Mouse (Mus musculus) forebrain, embryonic 10.5 days (tissue): ENCODE results near the gene Trabd. TPM values are rescaled to one million over a fixed set of nuclear protein-coding genes. Genes with fewer than 3 reads are reported as not detected.

ENCODE experiments used
- DNase-seq: peaks from one replicate; pipeline ENCODE4 v3.0.0-alpha.2; 2017; ENCODE audit warnings: low spot score; ENCODE audit errors: extremely low spot score
- H3K27ac ChIP-seq: fragments of 300-500 bp; sonication (generic); 2 replicates; pipeline ENCODE4 v1.5.1; 2016; ENCODE audit warnings: mild to moderate bottlenecking
- H3K27me3 ChIP-seq: fragments of 300-500 bp; sonication (generic); 2 replicates; pipeline ENCODE4 v1.6.1; 2016; ENCODE audit warnings: mild to moderate bottlenecking; ENCODE audit not compliant: poor library complexity, severe bottlenecking
- H3K36me3 ChIP-seq: fragments of 300-500 bp; sonication (generic); replicated peaks from 2 replicates; pipeline ENCODE4 v1.6.1; 2016; ENCODE audit warnings: mild to moderate bottlenecking, moderate library complexity
- H3K4me1 ChIP-seq: fragments of 300-500 bp; sonication (generic); 2 replicates; pipeline ENCODE4 v1.6.1; 2016
- H3K4me3 ChIP-seq: fragments of 300-500 bp; sonication (generic); 2 replicates; pipeline ENCODE4 v1.5.1; 2016; ENCODE audit warnings: mild to moderate bottlenecking, moderate library complexity
- H3K9me3 ChIP-seq: fragments of 300-500 bp; sonication (generic); 2 replicates; pipeline ENCODE4 v1.6.1; 2016; ENCODE audit warnings: mild to moderate bottlenecking, moderate library complexity
- WGBS: fragments of 180-500 bp; shearing (Covaris S2); methylation state at CpG from one replicate; pipeline ENCODE4 v1.1.7; 2016; 5-methylcytosine and 5-hydroxymethylcytosine counted together
- polyA plus RNA-seq: library from polyadenylated mRNA; unstranded; fragments of >200 nt; fragmentation: Nextera tagmentation; extraction: Ambion mirVana; gene quantifications from 2 replicates; pipeline ENCODE4 v1.2.1, GENCODE M21; 2016

Trabd gene
- polyA plus RNA-seq, 1 experiment from 2014 or later = 53.4 TPM

- peak within 1 kb of the TSS; percentile 96 for H3K4me3 ChIP-seq
- WGBS = 2% methylated on average over 38 of the region's 38 CpGs
- peaks cover 26% of the 10 kb centered on the region for H3K4me1 ChIP-seq
- peak within 1 kb of the TSS; percentile 90 for H3K27ac ChIP-seq
- H3K36me3 ChIP-seq = peaks cover 51% of the 10 kb centered on the region
- H3K9me3 ChIP-seq = no peaks in the 10 kb centered on the region
- peak; percentile 89 for DNase-seq
- H3K27me3 ChIP-seq = no peaks in the 10 kb centered on the region
Observed at GRCm38 (mm10) chr15:89088607-89089247, 13.8 kb downstream of the Trabd start, which contains the start of gene Selenoo. Gene Selenoo, plus strand, starts transcription at chr15:89089084.

DNA sequence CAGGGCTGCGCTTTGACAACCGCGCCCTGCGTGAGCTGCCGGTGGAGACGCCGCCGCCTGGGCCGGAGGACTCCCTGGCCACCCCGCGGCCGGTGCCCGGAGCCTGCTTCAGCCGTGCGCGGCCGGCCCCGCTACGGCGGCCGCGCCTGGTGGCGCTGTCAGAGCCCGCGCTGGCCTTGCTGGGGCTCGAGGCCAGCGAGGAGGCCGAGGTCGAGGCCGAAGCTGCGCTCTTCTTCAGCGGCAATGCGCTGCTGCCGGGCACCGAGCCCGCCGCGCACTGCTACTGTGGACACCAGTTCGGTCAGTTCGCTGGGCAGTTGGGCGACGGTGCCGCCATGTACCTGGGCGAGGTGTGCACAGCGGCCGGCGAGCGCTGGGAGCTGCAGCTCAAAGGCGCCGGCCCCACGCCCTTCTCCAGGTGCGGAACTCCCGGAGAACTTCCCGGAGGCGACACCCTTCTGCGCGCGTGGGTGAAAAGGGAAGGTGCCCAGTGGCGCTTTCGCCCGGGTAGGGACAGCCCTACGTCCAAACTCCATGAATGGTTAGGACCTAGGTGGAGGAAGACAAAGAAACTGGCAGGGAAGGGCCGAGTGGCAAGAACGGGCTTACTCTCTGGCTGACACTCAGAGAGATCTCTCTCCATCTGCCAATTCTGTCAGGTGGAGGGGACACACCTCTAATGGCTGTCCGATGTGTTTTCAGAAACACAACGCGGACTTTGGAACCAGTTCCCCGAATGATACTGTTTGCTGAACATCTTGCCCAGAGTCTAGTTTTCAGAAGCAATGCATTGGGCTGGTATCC, 14.5 kb downstream of the Trabd start:
- Histone ChIP-seq H3K27me3 (no peaks in the 10 kb centered on the region), H3K9me3 (no peaks in the 10 kb centered on the region), H3K4me1 (peaks cover 26% of the 10 kb centered on the region), H3K36me3 (peaks cover 51% of the 10 kb centered on the region), H3K27ac (peak overlapping the region; percentile 90), H3K4me3 (peak overlapping the region; percentile 96)
- DNase-seq = no peak
- 4% methylated on average over 68 of the region's 68 CpGs for WGBS

GRCm38 (mm10) chr15:89090662-89091061, 15.7 kb downstream of the Trabd start:
- peaks cover 51% of the 10 kb centered on the region for H3K36me3 ChIP-seq
- 92% methylated on average over 4 of the region's 4 CpGs for WGBS
- peak overlapping the region; percentile 96; the same call in 1 of the 2 replicates for H3K4me3 ChIP-seq
- peaks cover 26% of the 10 kb centered on the region for H3K4me1 ChIP-seq
- H3K27me3 ChIP-seq = no peaks in the 10 kb centered on the region
- no peak for DNase-seq
- no peaks in the 10 kb centered on the region for H3K9me3 ChIP-seq
- H3K27ac ChIP-seq = no peak overlapping the region

DNA sequence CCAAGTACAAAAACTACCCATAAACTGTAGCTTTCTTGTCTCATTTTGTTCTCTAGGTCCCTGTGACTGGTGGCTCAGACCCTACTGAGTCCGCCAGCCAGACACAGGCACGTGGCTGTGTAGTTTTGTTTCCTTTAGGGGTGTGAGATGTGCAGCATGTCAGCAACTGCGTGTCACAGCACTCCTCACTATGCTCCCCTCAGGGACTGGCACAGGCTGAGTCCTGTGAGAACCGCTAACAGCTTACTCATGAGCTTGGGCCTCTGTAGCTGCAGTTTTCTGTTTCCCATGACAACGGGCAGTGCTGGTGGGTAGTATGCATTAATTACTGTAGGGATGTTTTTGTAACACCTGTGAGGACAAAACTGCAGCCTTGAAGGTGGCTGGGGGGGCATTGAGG, 17.3 kb downstream of the Trabd start:
- Histone ChIP-seq H3K9me3 (no peaks in the 10 kb centered on the region), H3K27me3 (no peaks in the 10 kb centered on the region), H3K4me1 (peaks cover 26% of the 10 kb centered on the region), H3K27ac (no peak overlapping the region), H3K4me3 (no peak overlapping the region), H3K36me3 (peaks cover 52% of the 10 kb centered on the region)
- 87% methylated on average over 5 of the region's 5 CpGs for WGBS
- DNase-seq = no peak

DNA sequence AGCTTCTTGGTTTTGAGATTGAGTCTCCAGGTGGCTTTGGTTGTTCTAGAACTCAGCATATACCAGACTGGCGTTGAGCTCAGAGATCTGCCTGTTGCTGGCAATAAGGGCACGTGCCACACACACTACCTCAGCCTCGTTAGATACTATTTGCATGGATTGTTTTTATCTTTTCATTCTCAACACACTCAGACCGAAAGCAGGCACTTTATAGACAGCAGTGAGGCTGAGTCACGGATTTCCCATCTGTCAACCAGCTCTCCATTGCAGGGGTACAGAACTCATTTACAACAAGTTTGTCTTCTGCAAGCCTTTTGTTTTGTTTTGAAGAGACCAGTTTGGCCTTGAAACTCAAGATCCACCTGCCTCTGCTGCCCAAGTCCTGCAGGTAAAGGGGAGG, 22.5 kb downstream of the Trabd start:
- H3K27ac ChIP-seq = no peak overlapping the region
- no peaks in the 10 kb centered on the region for H3K27me3 ChIP-seq
- H3K9me3 ChIP-seq = no peaks in the 10 kb centered on the region
- H3K4me3 ChIP-seq = no peak overlapping the region
- DNase-seq = no peak
- 95% methylated on average over 5 of the region's 5 CpGs for WGBS
- H3K4me1 ChIP-seq = peaks cover 1% of the 10 kb centered on the region
- H3K36me3 ChIP-seq = peaks cover 100% of the 10 kb centered on the region

GRCm38 (mm10) chr15:89098616-89099015, 23.7 kb downstream of the Trabd start:
- no peak for DNase-seq
- H3K36me3 ChIP-seq = peaks cover 100% of the 10 kb centered on the region
- H3K4me1 ChIP-seq = peaks cover 5% of the 10 kb centered on the region
- H3K27me3 ChIP-seq = no peaks in the 10 kb centered on the region
- no peak overlapping the region for H3K4me3 ChIP-seq
- no peaks in the 10 kb centered on the region for H3K9me3 ChIP-seq
- no peak overlapping the region for H3K27ac ChIP-seq
- WGBS = 92% methylated on average over 7 of the region's 7 CpGs

- H3K4me1 ChIP-seq = peaks cover 5% of the 10 kb centered on the region
- no peaks in the 10 kb centered on the region for H3K9me3 ChIP-seq
- WGBS = 96% methylated on average over 12 of the region's 12 CpGs
- no peaks in the 10 kb centered on the region for H3K27me3 ChIP-seq
- DNase-seq = no peak
- peaks cover 100% of the 10 kb centered on the region for H3K36me3 ChIP-seq
- H3K4me3 ChIP-seq = no peak overlapping the region
- no peak overlapping the region for H3K27ac ChIP-seq
Observed at GRCm38 (mm10) chr15:89100823-89101222, 25.9 kb downstream of the Trabd start.

DNA sequence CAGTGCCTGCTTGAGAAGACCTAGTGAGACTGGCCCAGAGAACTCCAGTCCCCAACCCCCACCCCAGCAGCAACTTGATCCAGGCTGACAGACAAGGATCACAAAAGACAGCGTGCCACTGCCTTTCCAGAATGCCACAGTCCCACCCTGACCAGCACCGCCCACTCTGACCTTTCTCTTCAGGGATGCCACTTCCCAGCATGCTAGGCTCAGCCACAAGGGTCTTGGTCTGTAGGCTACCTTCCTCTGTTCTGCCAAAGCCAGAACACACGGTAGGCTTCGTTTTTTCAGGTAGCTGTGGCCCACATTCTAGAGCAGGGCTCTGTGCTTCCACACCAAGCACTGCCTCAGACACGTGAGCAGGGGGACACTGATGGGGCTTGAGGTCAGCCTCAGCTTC, 27.7 kb downstream of the Trabd start:
- Histone ChIP-seq H3K27ac (no peak overlapping the region), H3K9me3 (no peaks in the 10 kb centered on the region), H3K27me3 (no peaks in the 10 kb centered on the region), H3K36me3 (peaks cover 100% of the 10 kb centered on the region), H3K4me1 (peaks cover 5% of the 10 kb centered on the region), H3K4me3 (no peak overlapping the region)
- WGBS = 68% methylated on average over 5 of the region's 5 CpGs
- DNase-seq = no peak

DNA sequence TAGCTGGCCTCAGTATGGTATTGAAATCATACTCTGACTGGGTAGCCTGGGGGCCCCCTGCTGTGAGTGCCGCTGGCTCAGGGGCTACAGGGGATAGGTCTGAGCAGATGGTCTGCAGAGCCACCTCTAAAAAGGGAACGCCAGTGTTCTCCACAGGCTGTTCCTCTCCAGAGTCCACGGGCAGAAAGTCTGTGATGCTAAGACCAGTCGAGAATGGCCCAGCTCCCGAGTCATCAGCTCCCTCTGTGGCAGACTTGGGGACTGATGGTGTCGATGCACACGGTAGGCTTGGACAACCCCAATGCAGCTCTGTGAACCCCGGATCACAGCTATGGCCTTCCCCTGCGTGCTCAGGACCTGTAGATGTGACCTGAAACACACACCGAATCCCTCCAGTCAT, 29.0 kb downstream of the Trabd start:
- H3K4me3 ChIP-seq = no peak overlapping the region
- H3K27me3 ChIP-seq = no peaks in the 10 kb centered on the region
- peaks cover 100% of the 10 kb centered on the region for H3K36me3 ChIP-seq
- no peaks in the 10 kb centered on the region for H3K9me3 ChIP-seq
- peaks cover 5% of the 10 kb centered on the region for H3K4me1 ChIP-seq
- DNase-seq = no peak
- H3K27ac ChIP-seq = no peak overlapping the region
- 88% methylated on average over 10 of the region's 10 CpGs for WGBS

- peaks cover 100% of the 10 kb centered on the region for H3K36me3 ChIP-seq
- no peak for DNase-seq
- no peak overlapping the region for H3K4me3 ChIP-seq
- peaks cover 5% of the 10 kb centered on the region for H3K4me1 ChIP-seq
- H3K27me3 ChIP-seq = no peaks in the 10 kb centered on the region
- no peak overlapping the region for H3K27ac ChIP-seq
- H3K9me3 ChIP-seq = no peaks in the 10 kb centered on the region
- 95% methylated on average over 8 of the region's 8 CpGs for WGBS
Observed at GRCm38 (mm10) chr15:89104425-89104824, 29.5 kb downstream of the Trabd start.

DNA sequence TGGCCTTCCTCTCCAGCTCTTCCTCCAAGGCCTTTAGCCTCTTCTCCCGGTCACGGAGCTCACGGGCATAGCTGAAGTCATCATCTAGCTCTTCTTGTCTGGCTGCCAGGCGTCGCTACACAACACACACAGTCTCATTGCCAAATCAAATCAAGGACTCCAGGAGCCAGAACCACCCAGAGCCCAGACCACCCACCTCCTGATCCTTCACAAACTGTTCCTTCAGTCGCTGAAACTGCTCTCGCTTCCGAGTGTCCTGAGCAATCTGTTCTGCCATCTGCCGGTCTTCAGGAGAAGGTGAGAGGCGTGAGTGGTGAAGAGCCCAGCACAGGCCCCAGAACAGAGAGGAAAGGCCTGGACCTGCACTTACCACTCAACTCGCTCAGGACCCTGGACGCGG, 31.1 kb downstream of the Trabd start:
- Histone ChIP-seq H3K27me3 (no peaks in the 10 kb centered on the region), H3K36me3 (peaks cover 100% of the 10 kb centered on the region), H3K4me1 (peaks cover 5% of the 10 kb centered on the region), H3K4me3 (no peak overlapping the region), H3K9me3 (no peaks in the 10 kb centered on the region), H3K27ac (no peak overlapping the region)
- DNase-seq = no peak
- 92% methylated on average over 13 of the region's 13 CpGs for WGBS

GRCm38 (mm10) chr15:89106976-89107375, 32.1 kb downstream of the Trabd start:
- H3K36me3 ChIP-seq = peaks cover 100% of the 10 kb centered on the region
- no peaks in the 10 kb centered on the region for H3K27me3 ChIP-seq
- no peak overlapping the region for H3K27ac ChIP-seq
- no peak overlapping the region for H3K4me3 ChIP-seq
- DNase-seq = no peak
- WGBS = 96% methylated on average over 1 of the region's 1 CpGs
- H3K9me3 ChIP-seq = no peaks in the 10 kb centered on the region
- peaks cover 5% of the 10 kb centered on the region for H3K4me1 ChIP-seq

GRCm38 (mm10) chr15:89110147-89110546, 35.2 kb downstream of the Trabd start:
- DNase-seq = no peak
- no peaks in the 10 kb centered on the region for H3K9me3 ChIP-seq
- H3K4me1 ChIP-seq = no peaks in the 10 kb centered on the region
- no peaks in the 10 kb centered on the region for H3K27me3 ChIP-seq
- 83% methylated on average over 9 of the region's 9 CpGs for WGBS
- peaks cover 99% of the 10 kb centered on the region for H3K36me3 ChIP-seq
- H3K27ac ChIP-seq = no peak overlapping the region
- H3K4me3 ChIP-seq = no peak overlapping the region
